In the genomic region with DNA sequence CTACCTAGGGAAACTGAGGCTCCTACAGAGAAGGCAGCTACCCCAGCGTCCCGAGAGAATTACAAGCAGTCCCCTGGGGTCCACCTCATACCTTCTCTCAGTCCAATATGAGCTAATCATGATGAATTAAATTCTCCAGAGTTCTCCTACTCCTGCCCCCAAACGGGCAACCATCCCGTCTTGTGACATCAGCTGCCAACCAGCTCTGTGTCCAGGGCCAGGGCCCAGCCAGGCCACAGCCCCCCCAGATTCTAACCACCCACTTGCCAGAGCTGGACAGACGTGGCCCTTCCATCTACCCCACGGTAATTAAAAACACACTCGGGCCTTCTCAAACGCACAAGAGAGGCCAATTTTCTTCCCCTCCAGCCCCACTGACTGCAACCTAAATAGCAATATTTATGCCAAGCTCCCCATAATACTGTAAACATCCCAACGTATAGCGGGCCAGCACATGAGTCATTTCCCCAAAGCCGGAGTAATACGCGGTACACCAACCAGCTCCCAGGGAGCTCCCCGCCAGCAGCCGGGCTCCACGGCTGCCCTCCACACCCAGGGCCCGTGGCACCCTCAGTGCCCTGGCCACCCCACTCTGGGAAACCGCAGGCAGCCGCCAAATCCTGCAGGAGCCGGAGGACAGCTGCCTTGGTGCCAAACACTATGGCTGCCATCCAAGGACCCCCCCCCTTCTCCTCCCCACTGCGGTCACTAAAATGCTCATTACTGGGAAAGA, we compare ENCODE assay signal across 8 mouse cellular contexts. TPM values are rescaled to one million over a fixed set of nuclear protein-coding genes. Genes with fewer than 3 reads are reported as not detected.
A peak's percentile ranks its signal among the peaks of the same experiment; 100 is the strongest.
DNase-seq lines count a peak whose midpoint lies in the region; ATAC-seq and TF ChIP-seq lines count a peak whose summit lies in the region.

No protein-coding gene starts in this region.

- WGBS in heart, embryonic 16.5 days, result 71% methylated on average over 21 of the region's 21 CpGs
- 69% methylated on average over 21 of the region's 21 CpGs for WGBS in heart, embryonic 12.5 days
- WGBS in forebrain, embryonic 13.5 days, result 36% methylated on average over 21 of the region's 21 CpGs
- 78% methylated on average over 21 of the region's 21 CpGs for WGBS in midbrain, embryonic 10.5 days
- WGBS in heart, adult 2 months, result 72% methylated on average over 21 of the region's 21 CpGs

- no peak for TF ChIP-seq CTCF in heart, adult 2 months (IDR thresholded peaks at IDR 0.05)

- no peak for TF ChIP-seq EP300 in heart, adult 2 months (IDR thresholded peaks at IDR 0.05; ENCODE audit: insufficient read depth, low read depth, low read length)

- peak overlapping the region; percentile 34 for H3K4me2 ChIP-seq in heart, embryonic 16.5 days (ENCODE audit: low read depth, low read length)
- no peak overlapping the region for H3K4me2 ChIP-seq in heart, embryonic 12.5 days
- peak overlapping the region; percentile 94 for H3K4me2 ChIP-seq in forebrain, embryonic 13.5 days

- peak; percentile 86 for DNase-seq in Muller cell, postnatal 12 days (ENCODE audit: inconsistent ontology term)
- DNase-seq in midbrain, embryonic 10.5 days (ENCODE audit: low spot score), result no peak
- no peak for DNase-seq in urinary bladder, postnatal 36 days (ENCODE audit: low spot score in 2 of 2)
- DNase-seq in gastrocnemius, postnatal 14 days, result no peak
- DNase-seq in heart, adult 2 months, result no peak

- no peak overlapping the region for H3K27ac ChIP-seq in heart, embryonic 16.5 days (ENCODE audit: low read length)
- H3K27ac ChIP-seq in heart, embryonic 12.5 days (ENCODE audit: poor library complexity, severe bottlenecking), result no peak overlapping the region
- no peak overlapping the region; the same call in 1 of the 2 replicates for H3K27ac ChIP-seq in forebrain, embryonic 13.5 days
- peak overlapping the region; percentile 100 for H3K27ac ChIP-seq in midbrain, embryonic 10.5 days (replicated peaks)
- no peak overlapping the region for H3K27ac ChIP-seq in heart, adult 2 months

- H3K4me3 ChIP-seq in heart, embryonic 16.5 days (ENCODE audit: low read length), result peak overlapping the region; percentile 21; the same call in 1 of the 2 replicates
- H3K4me3 ChIP-seq in heart, embryonic 12.5 days, result no peak overlapping the region
- peak overlapping the region; percentile 74 for H3K4me3 ChIP-seq in forebrain, embryonic 13.5 days
- peak overlapping the region; percentile 99 for H3K4me3 ChIP-seq in midbrain, embryonic 10.5 days
- no peak overlapping the region for H3K4me3 ChIP-seq in heart, adult 2 months

- H3K4me1 ChIP-seq in heart, embryonic 16.5 days (ENCODE audit: control insufficient read depth, insufficient read depth, low read length), result peaks cover 21% of the 10 kb centered on the region
- peaks cover 33% of the 10 kb centered on the region for H3K4me1 ChIP-seq in heart, embryonic 12.5 days (replicated peaks)
- peaks cover 87% of the 10 kb centered on the region for H3K4me1 ChIP-seq in forebrain, embryonic 13.5 days
- peaks cover 93% of the 10 kb centered on the region for H3K4me1 ChIP-seq in midbrain, embryonic 10.5 days
- no peaks in the 10 kb centered on the region for H3K4me1 ChIP-seq in heart, adult 2 months (ENCODE audit: control insufficient read depth, insufficient read depth, low read length)

- no peaks in the 10 kb centered on the region for H3K36me3 ChIP-seq in heart, embryonic 16.5 days (ENCODE audit: control insufficient read depth, insufficient read depth)
- no peaks in the 10 kb centered on the region for H3K36me3 ChIP-seq in heart, embryonic 12.5 days
- no peaks in the 10 kb centered on the region for H3K36me3 ChIP-seq in forebrain, embryonic 13.5 days (ENCODE audit: poor library complexity, severe bottlenecking)
- H3K36me3 ChIP-seq in midbrain, embryonic 10.5 days, result peaks cover 15% of the 10 kb centered on the region
- H3K36me3 ChIP-seq in heart, adult 2 months (ENCODE audit: control insufficient read depth, insufficient read depth, low read length), result no peaks in the 10 kb centered on the region

- H3K9ac ChIP-seq in heart, embryonic 16.5 days (ENCODE audit: low read length), result no peak overlapping the region
- no peak overlapping the region for H3K9ac ChIP-seq in heart, embryonic 12.5 days
- H3K9ac ChIP-seq in forebrain, embryonic 13.5 days, result peak overlapping the region; percentile 97
- H3K9ac ChIP-seq in heart, adult 2 months (ENCODE audit: low read depth, low read length), result no peak overlapping the region

- no peaks in the 10 kb centered on the region for H3K9me3 ChIP-seq in heart, embryonic 16.5 days (replicated peaks; ENCODE audit: control insufficient read depth, low read length)
- no peaks in the 10 kb centered on the region for H3K9me3 ChIP-seq in heart, embryonic 12.5 days (replicated peaks)
- H3K9me3 ChIP-seq in forebrain, embryonic 13.5 days (replicated peaks), result no peaks in the 10 kb centered on the region
- H3K9me3 ChIP-seq in midbrain, embryonic 10.5 days (replicated peaks), result no peaks in the 10 kb centered on the region

- H3K79me2 ChIP-seq in heart, adult 2 months (replicated peaks; ENCODE audit: control insufficient read depth, insufficient read depth, low read length), result no peaks in the 10 kb centered on the region

- intact Hi-C loops in gastrocnemius, postnatal 14 days (cut with DNase I; ENCODE audit: low total_unique reads), result no loop called here
- intact Hi-C loops in heart, adult 2 months (cut with DNase I), result no loop called here

- ATAC-seq in heart, embryonic 16.5 days (replicated peaks; ENCODE audit: extremely low read depth, insufficient read depth, low FRiP score), result no peak
- no peak for ATAC-seq in heart, embryonic 12.5 days (ENCODE audit: insufficient number of reproducible peaks, low FRiP score)
- ATAC-seq in forebrain, embryonic 13.5 days, result no peak

- peaks cover 76% of the 10 kb centered on the region for H3K27me3 ChIP-seq in heart, embryonic 16.5 days (ENCODE audit: control insufficient read depth, insufficient read depth, low read length)
- H3K27me3 ChIP-seq in heart, embryonic 12.5 days (replicated peaks), result peaks cover 86% of the 10 kb centered on the region
- H3K27me3 ChIP-seq in forebrain, embryonic 13.5 days, result no peaks in the 10 kb centered on the region
- H3K27me3 ChIP-seq in midbrain, embryonic 10.5 days (ENCODE audit: low read depth, poor library complexity, severe bottlenecking), result peaks cover 21% of the 10 kb centered on the region
- peaks cover 17% of the 10 kb centered on the region for H3K27me3 ChIP-seq in heart, adult 2 months (ENCODE audit: control insufficient read depth, insufficient read depth, low read length)

- TF ChIP-seq POLR2A in heart, adult 2 months (IDR thresholded peaks at IDR 0.05; ENCODE audit: insufficient read depth, low read depth, low read length), result no peak

RNA-seq across cellular contexts. Expression of gene Ephb2, which starts 2.0 kb away (rescaled TPM):
- 0.70 and 1.4 TPM in 2 replicates for polyA plus RNA-seq in heart, embryonic 16.5 days (2015; fragmentation: Nextera tagmentation; extraction: Ambion mirVana)
- 1.5 and 2.1 TPM in 2 replicates for polyA plus RNA-seq in heart, embryonic 12.5 days (2016; fragmentation: Nextera tagmentation; extraction: Ambion mirVana)
- 10.7 and 12.7 TPM in 2 replicates for polyA plus RNA-seq in forebrain, embryonic 13.5 days (2015; fragmentation: Nextera tagmentation; extraction: Ambion mirVana)
- 15.6 and 20.9 TPM in 2 replicates for polyA plus RNA-seq in midbrain, embryonic 10.5 days (2016; fragmentation: Nextera tagmentation; extraction: Ambion mirVana)
- 1 to 10 TPM; 1.2 to 4.2 TPM for total RNA-seq in gastrocnemius, postnatal 14 days (2021)
- total RNA-seq in heart, adult 2 months (2021), result under 1 TPM; 0.73 to 0.77 TPM
- 0.96 and 1.2 TPM in 2 replicates for polyA plus RNA-seq in heart, adult 2 months (2012; rRNA removed)

RNA-seq across cellular contexts. Expression of gene C1qb, which starts 52.2 kb away (rescaled TPM):
- 41.3 and 44.5 TPM in 2 replicates for polyA plus RNA-seq in heart, embryonic 16.5 days (2015; fragmentation: Nextera tagmentation; extraction: Ambion mirVana)
- 18.8 and 19.3 TPM in 2 replicates for polyA plus RNA-seq in heart, embryonic 12.5 days (2016; fragmentation: Nextera tagmentation; extraction: Ambion mirVana)
- polyA plus RNA-seq in forebrain, embryonic 13.5 days (2015; fragmentation: Nextera tagmentation; extraction: Ambion mirVana), result 19.1 and 20.4 TPM in 2 replicates
- 20.6 and 32.4 TPM in 2 replicates for polyA plus RNA-seq in midbrain, embryonic 10.5 days (2016; fragmentation: Nextera tagmentation; extraction: Ambion mirVana)
- total RNA-seq in gastrocnemius, postnatal 14 days (2021), result 10 to 100 TPM; 18.8 to 20.8 TPM
- 10 to 100 TPM; 52.8 to 54.8 TPM for total RNA-seq in heart, adult 2 months (2021)
- polyA plus RNA-seq in heart, adult 2 months (2012; rRNA removed), result 70.8 and 74.0 TPM in 2 replicates

RNA-seq across cellular contexts. Expression of gene C1qc, which starts 59.1 kb away (rescaled TPM):
- 20.7 and 21.0 TPM in 2 replicates for polyA plus RNA-seq in heart, embryonic 16.5 days (2015; fragmentation: Nextera tagmentation; extraction: Ambion mirVana)
- polyA plus RNA-seq in heart, embryonic 12.5 days (2016; fragmentation: Nextera tagmentation; extraction: Ambion mirVana), result 9.7 and 11.9 TPM in 2 replicates
- 8.0 and 8.3 TPM in 2 replicates for polyA plus RNA-seq in forebrain, embryonic 13.5 days (2015; fragmentation: Nextera tagmentation; extraction: Ambion mirVana)
- polyA plus RNA-seq in midbrain, embryonic 10.5 days (2016; fragmentation: Nextera tagmentation; extraction: Ambion mirVana), result 7.1 and 12.9 TPM in 2 replicates
- total RNA-seq in gastrocnemius, postnatal 14 days (2021), result 10 to 100 TPM; 15.2 to 18.1 TPM
- 10 to 100 TPM; 39.6 to 41.5 TPM for total RNA-seq in heart, adult 2 months (2021)
- polyA plus RNA-seq in heart, adult 2 months (2012; rRNA removed), result 57.0 and 63.2 TPM in 2 replicates

Comparison
In these comparisons a context has a peak if more than half of its experiments do, and no peak if none do; other contexts are left out.
1. H3K4me3 ChIP-seq: peak in heart, embryonic 16.5 days (single experiment), forebrain, embryonic 13.5 days (single experiment) and midbrain, embryonic 10.5 days (single experiment); none in heart, embryonic 12.5 days (single experiment) and heart, adult 2 months (single experiment).